Mouse (Mus musculus) MEL (cell line): ENCODE measurements at regions not wholly inside any gene's neighbourhood (a gene's known extent, or its start where the extent isn't known, plus 50 kb on each side); places are given as distances from the start of the nearest gene placed in this dataset.

Experiments used
- CTCF ChIP-seq, 3 experiments: IDR thresholded peaks in 2 of 3; conservative IDR thresholded peaks in 1 of 3; 2 replicates each; pipeline ENCODE4 v1.5.1; 2011 to 2012; ENCODE audit warnings: low read length in 3 of 3, low read depth in 2 of 3, mild to moderate bottlenecking in 2 of 3, improper control_type of control experiment in 1 of 3, inconsistent platforms in 1 of 3, mixed read lengths in 1 of 3, moderate library complexity in 1 of 3; ENCODE audit not compliant: control insufficient read depth in 1 of 3, insufficient read depth in 1 of 3, poor library complexity in 1 of 3, severe bottlenecking in 1 of 3
- HCFC1 ChIP-seq: IDR thresholded peaks from 2 replicates; pipeline ENCODE4 v1.6.1; 2012; ENCODE audit warnings: low read depth, mild to moderate bottlenecking, inconsistent platforms, low read length, improper control_type of control experiment, moderate library complexity
- JUND ChIP-seq: IDR thresholded peaks from 2 replicates; pipeline ENCODE4 v1.6.1; 2011; ENCODE audit warnings: low read depth, mild to moderate bottlenecking, improper control_type of control experiment, low read length
- MAX ChIP-seq: IDR thresholded peaks from 2 replicates; pipeline ENCODE4 v1.6.1; 2011; ENCODE audit warnings: low read length, improper control_type of control experiment
- MAZ ChIP-seq: IDR thresholded peaks from 2 replicates; pipeline ENCODE4 v1.6.1; 2012; ENCODE audit warnings: low read depth, mild to moderate bottlenecking, inconsistent platforms, low read length, improper control_type of control experiment
- POLR2A ChIP-seq, 2 experiments: IDR thresholded peaks; 2 replicates each; pipeline ENCODE4 v1.6.1; 2011 to 2012; ENCODE audit warnings: low read length in 2 of 2, mild to moderate bottlenecking in 2 of 2, control low read depth in 1 of 2, improper control_type of control experiment in 1 of 2, low read depth in 1 of 2, moderate library complexity in 1 of 2; ENCODE audit not compliant: control insufficient read depth in 1 of 2, insufficient read depth in 1 of 2, poor library complexity in 1 of 2
- SMC3 ChIP-seq: IDR thresholded peaks from 2 replicates; pipeline ENCODE4 v1.6.1; 2011; ENCODE audit warnings: low read depth, low read length, improper control_type of control experiment
- ZMIZ1 ChIP-seq: IDR thresholded peaks from 2 replicates; pipeline ENCODE4 v1.6.1; 2012; ENCODE audit warnings: low read depth, mild to moderate bottlenecking, inconsistent platforms, low read length, improper control_type of control experiment, moderate library complexity

DNA sequence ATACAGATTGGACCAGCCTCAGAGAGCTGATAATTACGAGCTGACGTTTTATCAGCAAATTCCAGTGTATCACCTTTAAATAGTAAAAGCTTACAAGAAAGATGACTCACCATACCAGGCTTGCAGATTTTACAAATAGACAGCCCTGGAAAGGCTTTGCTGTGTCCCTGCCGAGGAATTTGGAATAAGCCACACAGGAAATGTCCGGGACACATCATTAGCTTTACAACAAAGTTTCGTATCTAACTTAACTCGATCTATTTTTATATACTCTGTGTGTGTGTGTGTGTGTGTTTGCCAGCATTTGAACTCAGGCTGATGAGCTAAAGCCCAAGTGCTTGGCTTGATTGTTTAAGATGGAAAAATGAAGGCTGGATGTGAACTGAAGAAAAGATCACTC is 69.8 kb upstream of the Plekha5 start:
- TF ChIP-seq CTCF (IDR thresholded peaks at IDR 0.05 in 2 of 3, conservative IDR thresholded peaks at IDR 0.05 in 1 of 3; ENCODE audit: control insufficient read depth in 1 of 3, insufficient read depth in 1 of 3, low read depth in 2 of 3, low read length in 3 of 3, poor library complexity in 1 of 3, severe bottlenecking in 1 of 3) (no peak), JUND (no peak), MAX (no peak), SMC3 (no peak), POLR2A (IDR thresholded peaks at IDR 0.05; ENCODE audit: control insufficient read depth in 1 of 2, insufficient read depth in 1 of 2, low read depth in 1 of 2, low read length in 2 of 2, poor library complexity in 1 of 2) (no peak), ZMIZ1 (no peak), HCFC1 (no peak), MAZ (no peak)
